Mouse (Mus musculus): ENCODE measurements at regions not wholly inside any gene's neighbourhood (a gene's known extent, or its start where the extent isn't known, plus 50 kb on each side); places are given as distances from the start of the nearest gene placed in this dataset.
A peak's percentile ranks its signal among the peaks of the same experiment; 100 is the strongest.

DNA sequence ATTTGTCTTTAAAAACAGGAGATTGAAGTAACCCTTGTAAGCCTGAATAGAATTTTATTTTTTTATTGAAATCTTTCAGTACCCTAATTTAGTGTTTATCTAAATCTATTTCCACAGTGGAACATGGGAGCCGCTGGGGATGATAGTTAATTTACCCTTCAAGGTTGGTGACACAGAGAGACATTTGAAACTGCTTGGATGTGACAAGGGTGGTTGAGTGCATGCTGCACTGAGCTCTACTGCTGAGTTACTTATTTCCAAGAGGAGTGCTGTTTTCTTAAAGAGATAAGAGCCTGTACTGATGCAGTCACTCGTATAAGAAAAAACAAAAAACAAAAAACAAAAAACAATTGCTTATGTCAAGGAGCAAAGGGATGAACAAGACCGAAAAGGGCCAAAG lies 123.7 kb upstream of the Map3k1 start:
- ATAC-seq (ENCODE audit: insufficient number of reproducible peaks, insufficient read depth, low FRiP score, low TSS enrichment) = no peak
- Histone ChIP-seq H3K9me3 (no peaks in the 10 kb centered on the region), H3K4me3 (no peak overlapping the region), H3K4me2 (replicated peaks) (no peak overlapping the region), H3K27ac (no peak overlapping the region), H3K27me3 (no peaks in the 10 kb centered on the region), H3K36me3 (no peaks in the 10 kb centered on the region), H3K9ac (no peak overlapping the region), H3K4me1 (peaks cover 9% of the 10 kb centered on the region; the same call in 1 of the 2 replicates)
- WGBS = 84% methylated on average over 3 of the region's 3 CpGs

- Histone ChIP-seq H3K4me1 (peaks cover 9% of the 10 kb centered on the region; the same call in 1 of the 2 replicates), H3K9me3 (no peaks in the 10 kb centered on the region), H3K4me2 (replicated peaks) (no peak overlapping the region), H3K4me3 (no peak overlapping the region), H3K9ac (no peak overlapping the region), H3K36me3 (no peaks in the 10 kb centered on the region), H3K27me3 (no peaks in the 10 kb centered on the region), H3K27ac (no peak overlapping the region)
- ATAC-seq (ENCODE audit: insufficient number of reproducible peaks, insufficient read depth, low FRiP score, low TSS enrichment) = no peak
- WGBS = 70% methylated on average over 8 of the region's 8 CpGs
Measured at GRCm38 (mm10) chr13:111933526-111934240, 124.9 kb upstream of the Map3k1 start.

- WGBS = 73% methylated on average over 1 of the region's 1 CpGs
- H3K9ac ChIP-seq = no peak overlapping the region
Measured at GRCm38 (mm10) chr13:111935721-111936080, 126.9 kb upstream of the Map3k1 start.

GRCm38 (mm10) chr13:111936081-111936857 lies 127.5 kb upstream of the Map3k1 start:
- H3K4me3 ChIP-seq = no peak overlapping the region
- H3K27me3 ChIP-seq = no peaks in the 10 kb centered on the region
- H3K9ac ChIP-seq = no peak overlapping the region
- ATAC-seq (ENCODE audit: insufficient number of reproducible peaks, insufficient read depth, low FRiP score, low TSS enrichment) = no peak
- no peak overlapping the region for H3K27ac ChIP-seq
- WGBS = 59% methylated on average over 9 of the region's 9 CpGs
- H3K36me3 ChIP-seq = no peaks in the 10 kb centered on the region
- no peak overlapping the region for H3K4me2 ChIP-seq (replicated peaks)
- H3K9me3 ChIP-seq = no peaks in the 10 kb centered on the region
- H3K4me1 ChIP-seq = peaks cover 9% of the 10 kb centered on the region; the same call in 1 of the 2 replicates

More at GRCm38 (mm10) chr13:111935721-111936080, 126.9 kb upstream of the Map3k1 start:
- H3K9me3 ChIP-seq = no peaks in the 10 kb centered on the region
- ATAC-seq (ENCODE audit: insufficient number of reproducible peaks, insufficient read depth, low FRiP score, low TSS enrichment) = no peak
- no peaks in the 10 kb centered on the region for H3K27me3 ChIP-seq
- H3K36me3 ChIP-seq = no peaks in the 10 kb centered on the region
- no peak overlapping the region for H3K27ac ChIP-seq
- peaks cover 9% of the 10 kb centered on the region; the same call in 1 of the 2 replicates for H3K4me1 ChIP-seq
- H3K4me3 ChIP-seq = no peak overlapping the region
- no peak overlapping the region for H3K4me2 ChIP-seq (replicated peaks)

- 64% methylated on average over 8 of the region's 8 CpGs for WGBS
- Histone ChIP-seq H3K27me3 (no peaks in the 10 kb centered on the region), H3K36me3 (no peaks in the 10 kb centered on the region), H3K9me3 (no peaks in the 10 kb centered on the region), H3K4me2 (replicated peaks) (no peak overlapping the region), H3K4me1 (peaks cover 9% of the 10 kb centered on the region; the same call in 1 of the 2 replicates), H3K27ac (no peak overlapping the region), H3K4me3 (no peak overlapping the region), H3K9ac (no peak overlapping the region)
- no peak for ATAC-seq (ENCODE audit: insufficient number of reproducible peaks, insufficient read depth, low FRiP score, low TSS enrichment)
Measured at GRCm38 (mm10) chr13:111936983-111937382, 128.2 kb upstream of the Map3k1 start.

- Histone ChIP-seq H3K4me3 (no peak overlapping the region), H3K27me3 (no peaks in the 10 kb centered on the region), H3K9ac (no peak overlapping the region), H3K9me3 (no peaks in the 10 kb centered on the region), H3K4me2 (replicated peaks) (no peak overlapping the region), H3K4me1 (peaks cover 15% of the 10 kb centered on the region), H3K27ac (no peak overlapping the region), H3K36me3 (no peaks in the 10 kb centered on the region)
- ATAC-seq (ENCODE audit: insufficient number of reproducible peaks, insufficient read depth, low FRiP score, low TSS enrichment) = no peak
- WGBS = 64% methylated on average over 8 of the region's 8 CpGs
Measured at GRCm38 (mm10) chr13:111938896-111939422, 130.2 kb upstream of the Map3k1 start.

- 60% methylated on average over 6 of the region's 6 CpGs for WGBS
- no peak overlapping the region for H3K4me2 ChIP-seq (replicated peaks)
- ATAC-seq (ENCODE audit: insufficient number of reproducible peaks, insufficient read depth, low FRiP score, low TSS enrichment) = no peak
- no peak overlapping the region for H3K4me3 ChIP-seq
- H3K36me3 ChIP-seq = no peaks in the 10 kb centered on the region
- no peak overlapping the region for H3K9ac ChIP-seq
- H3K27me3 ChIP-seq = no peaks in the 10 kb centered on the region
- no peak overlapping the region for H3K27ac ChIP-seq
- H3K4me1 ChIP-seq = peaks cover 17% of the 10 kb centered on the region
- H3K9me3 ChIP-seq = no peaks in the 10 kb centered on the region
Measured at GRCm38 (mm10) chr13:111939534-111940115, 130.8 kb upstream of the Map3k1 start.

DNA sequence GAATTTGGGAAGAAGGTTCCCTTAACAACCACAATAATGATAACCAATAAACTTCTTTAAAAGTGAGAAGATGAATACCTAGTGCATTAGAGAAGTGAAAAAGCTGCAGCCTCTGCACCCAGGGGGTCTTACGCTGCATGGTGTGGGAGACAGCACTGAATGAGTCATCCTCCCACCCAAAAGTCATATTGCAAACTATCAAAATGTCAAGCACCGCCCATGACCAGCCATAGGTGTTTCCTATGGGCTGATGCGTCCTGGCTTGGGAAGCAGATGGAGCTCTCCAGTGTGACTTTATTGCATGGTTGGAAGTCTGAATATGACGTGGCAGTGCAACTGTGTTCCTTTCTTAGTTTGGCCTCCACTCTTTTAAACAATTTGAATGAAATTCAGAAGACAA lies 131.5 kb upstream of the Map3k1 start:
- Histone ChIP-seq H3K4me3 (no peak overlapping the region), H3K27me3 (no peaks in the 10 kb centered on the region), H3K9me3 (no peaks in the 10 kb centered on the region), H3K36me3 (no peaks in the 10 kb centered on the region), H3K4me2 (replicated peaks) (no peak overlapping the region), H3K27ac (no peak overlapping the region), H3K4me1 (peaks cover 17% of the 10 kb centered on the region), H3K9ac (no peak overlapping the region)
- 91% methylated on average over 4 of the region's 4 CpGs for WGBS
- no peak for ATAC-seq (ENCODE audit: insufficient number of reproducible peaks, insufficient read depth, low FRiP score, low TSS enrichment)

- Histone ChIP-seq H3K4me3 (no peak overlapping the region), H3K9ac (no peak overlapping the region), H3K4me2 (replicated peaks) (no peak overlapping the region), H3K36me3 (no peaks in the 10 kb centered on the region), H3K27me3 (no peaks in the 10 kb centered on the region), H3K9me3 (no peaks in the 10 kb centered on the region), H3K4me1 (peaks cover 17% of the 10 kb centered on the region), H3K27ac (no peak overlapping the region)
- no peak for ATAC-seq (ENCODE audit: insufficient number of reproducible peaks, insufficient read depth, low FRiP score, low TSS enrichment)
- WGBS = 64% methylated on average over 6 of the region's 6 CpGs
Measured at GRCm38 (mm10) chr13:111940796-111941513, 132.2 kb upstream of the Map3k1 start.

DNA sequence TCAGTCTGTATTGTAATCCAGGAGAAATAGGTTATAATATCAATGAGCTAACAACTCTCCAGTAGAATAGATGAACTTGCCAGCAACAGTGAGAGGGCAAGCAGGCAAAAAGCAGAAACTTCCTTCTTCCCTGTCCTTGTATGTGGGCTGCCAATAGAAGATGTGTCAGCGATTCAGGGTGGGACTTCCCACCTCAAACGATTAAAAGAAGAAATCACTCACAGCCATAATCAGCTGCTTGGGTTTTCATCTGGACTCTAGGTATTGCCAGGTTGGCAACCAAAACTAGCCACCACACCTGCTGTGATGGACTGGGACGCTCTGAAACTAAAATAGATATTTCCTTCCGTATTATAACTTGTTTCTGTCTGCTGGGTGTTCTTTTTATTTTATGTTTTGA lies 133.2 kb upstream of the Map3k1 start:
- Histone ChIP-seq H3K36me3 (no peaks in the 10 kb centered on the region), H3K4me1 (peaks cover 8% of the 10 kb centered on the region), H3K27me3 (no peaks in the 10 kb centered on the region), H3K4me3 (no peak overlapping the region), H3K9ac (no peak overlapping the region), H3K9me3 (no peaks in the 10 kb centered on the region), H3K27ac (no peak overlapping the region), H3K4me2 (replicated peaks) (no peak overlapping the region)
- no peak for ATAC-seq (ENCODE audit: insufficient number of reproducible peaks, insufficient read depth, low FRiP score, low TSS enrichment)
- WGBS = 93% methylated on average over 4 of the region's 4 CpGs

DNA sequence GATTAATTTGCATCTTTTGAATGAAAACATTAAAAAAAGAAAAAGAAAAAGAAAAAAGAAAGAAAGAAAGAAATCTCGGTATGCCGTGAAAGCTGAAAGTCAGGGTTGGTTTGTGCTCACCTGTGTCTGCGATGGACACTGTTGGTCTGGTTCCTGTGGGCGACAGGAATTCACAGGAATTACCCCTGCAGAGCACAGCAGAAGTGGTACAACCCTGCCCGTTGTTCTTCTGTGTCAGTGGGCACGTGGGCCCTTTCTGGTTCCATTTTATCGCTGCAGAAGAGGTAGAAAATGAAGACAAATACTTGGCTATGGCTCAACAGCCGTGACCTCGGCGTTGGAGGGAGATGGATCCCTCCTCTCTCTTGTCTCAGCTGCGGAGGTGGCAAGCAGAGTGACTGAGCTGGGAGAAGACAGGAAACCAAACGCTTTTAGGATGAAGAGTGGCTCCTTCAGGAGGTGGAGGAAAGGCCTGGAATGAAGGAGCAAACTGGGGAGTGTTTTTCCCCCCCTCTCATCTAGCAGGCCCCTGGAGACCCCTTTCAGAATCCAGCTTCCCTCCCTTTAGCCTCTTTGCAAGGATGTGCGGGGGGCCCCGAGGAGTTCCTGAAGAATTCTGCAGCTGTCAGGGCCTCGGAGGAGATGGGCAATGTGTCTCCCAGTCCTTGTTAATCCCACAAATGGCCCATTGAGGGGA lies 134.7 kb upstream of the Map3k1 start:
- Histone ChIP-seq H3K4me3 (no peak overlapping the region), H3K9ac (no peak overlapping the region), H3K36me3 (no peaks in the 10 kb centered on the region), H3K27me3 (no peaks in the 10 kb centered on the region), H3K9me3 (no peaks in the 10 kb centered on the region), H3K4me2 (replicated peaks) (no peak overlapping the region), H3K4me1 (peaks cover 8% of the 10 kb centered on the region), H3K27ac (0 out of 2 replicates have a peak overlapping the region, but pooled peaks have one; percentile 23)
- 49% methylated on average over 15 of the region's 15 CpGs for whole genome bisulfite sequencing
- ATAC-seq (ENCODE audit: insufficient number of reproducible peaks, insufficient read depth, low FRiP score, low TSS enrichment) = no peak

Data from embryonic facial prominence, embryonic 12.5 days (tissue).